Mouse (Mus musculus): ENCODE data around the gene 1700003H04Rik. TPM values are rescaled to one million over a fixed set of nuclear protein-coding genes. Genes with fewer than 3 reads are reported as not detected.

Gene 1700003H04Rik
- polyA plus RNA-seq (2016; fragmentation: Nextera tagmentation; extraction: Ambion mirVana), result not detected in 2 replicates

DNA sequence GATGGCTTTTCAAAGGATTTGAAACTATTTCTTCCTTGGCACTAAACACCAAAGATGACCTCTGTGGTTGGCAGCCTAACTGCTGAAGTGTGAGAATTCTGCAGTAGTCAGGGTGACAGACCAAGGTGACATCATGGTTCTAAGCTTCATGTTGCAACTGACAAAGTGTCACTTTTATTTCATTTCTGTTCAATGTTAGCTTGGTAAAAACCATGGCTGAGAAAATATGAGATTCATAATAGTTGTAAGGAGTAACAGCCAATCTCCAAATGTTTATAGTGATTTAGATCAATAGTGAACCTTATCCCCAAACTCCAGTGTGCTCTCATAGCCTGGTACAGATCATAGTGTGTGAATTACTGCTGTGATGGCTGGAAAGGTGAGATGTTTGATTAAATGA, at the start of gene 1700003H04Rik:
Gene 1700003H04Rik (minus strand): TSS at position 101 of the 400 bp plus-strand sequence.
- no peaks in the 10 kb centered on the region for H3K4me1 ChIP-seq

DNA sequence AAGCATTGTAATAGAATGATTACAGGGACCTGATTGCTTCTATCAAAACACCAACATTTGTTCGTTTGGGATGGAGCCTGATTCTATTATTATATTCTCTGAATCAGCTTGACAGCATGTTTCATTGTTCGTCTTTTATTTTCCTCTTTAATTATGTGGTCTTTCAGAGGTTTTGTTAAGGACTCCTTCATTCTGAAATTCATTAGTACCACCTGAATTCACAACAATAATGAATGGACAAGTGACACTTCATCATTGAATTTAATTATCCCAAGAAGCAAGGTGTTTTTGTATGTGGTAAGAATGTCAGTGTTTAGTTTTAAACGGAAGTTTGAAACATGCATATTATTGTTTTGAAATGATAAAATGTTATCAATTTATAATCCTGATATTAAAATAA, 42.1 kb upstream of the 1700003H04Rik start:
- no peaks in the 10 kb centered on the region for H3K9me3 ChIP-seq
- WGBS, result 35% methylated on average over 3 of the region's 3 CpGs
- H3K4me1 ChIP-seq, result peaks cover 17% of the 10 kb centered on the region
- DNase-seq (ENCODE audit: extremely low spot score, low spot score), result no peak
- no peaks in the 10 kb centered on the region for H3K27me3 ChIP-seq (ENCODE audit: poor library complexity, severe bottlenecking)
- no peak overlapping the region for H3K27ac ChIP-seq
- H3K4me3 ChIP-seq, result no peak overlapping the region
- H3K36me3 ChIP-seq (replicated peaks), result no peaks in the 10 kb centered on the region

More for the DNA sequence above, at the start of gene 1700003H04Rik:
- Histone ChIP-seq H3K27me3 (ENCODE audit: poor library complexity, severe bottlenecking) (no peaks in the 10 kb centered on the region), H3K4me3 (no peak within 1 kb of the TSS), H3K9me3 (no peaks in the 10 kb centered on the region), H3K27ac (no peak within 1 kb of the TSS), H3K36me3 (replicated peaks) (no peaks in the 10 kb centered on the region)
- no peak for DNase-seq (ENCODE audit: extremely low spot score, low spot score)

DNA sequence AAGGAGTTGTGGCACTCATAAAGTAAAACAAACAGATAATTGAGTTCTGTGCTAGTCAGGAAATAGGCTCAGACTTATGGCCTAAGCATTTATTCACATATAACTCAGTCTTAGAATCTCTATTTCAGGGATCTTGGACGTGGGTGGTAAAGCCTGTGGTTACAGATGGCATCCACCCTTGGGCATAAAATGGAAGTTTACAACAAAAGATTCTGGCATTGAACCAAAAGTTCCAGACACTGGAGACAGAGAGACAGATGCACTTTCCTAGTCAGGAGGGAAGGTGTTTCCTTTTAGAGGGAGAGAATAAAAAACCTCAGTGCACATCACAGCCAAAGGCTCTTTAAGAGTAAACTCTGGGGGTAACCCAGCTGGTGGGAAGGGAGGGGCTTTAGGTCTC, 32.4 kb upstream of the 1700003H04Rik start:
- Histone ChIP-seq H3K4me3 (no peak overlapping the region), H3K4me1 (no peaks in the 10 kb centered on the region), H3K27ac (no peak overlapping the region), H3K9me3 (no peaks in the 10 kb centered on the region), H3K27me3 (ENCODE audit: poor library complexity, severe bottlenecking) (no peaks in the 10 kb centered on the region), H3K36me3 (replicated peaks) (no peaks in the 10 kb centered on the region)
- no peak for DNase-seq (ENCODE audit: extremely low spot score, low spot score)
- WGBS, result 79% methylated on average over 1 of the region's 1 CpGs

DNA sequence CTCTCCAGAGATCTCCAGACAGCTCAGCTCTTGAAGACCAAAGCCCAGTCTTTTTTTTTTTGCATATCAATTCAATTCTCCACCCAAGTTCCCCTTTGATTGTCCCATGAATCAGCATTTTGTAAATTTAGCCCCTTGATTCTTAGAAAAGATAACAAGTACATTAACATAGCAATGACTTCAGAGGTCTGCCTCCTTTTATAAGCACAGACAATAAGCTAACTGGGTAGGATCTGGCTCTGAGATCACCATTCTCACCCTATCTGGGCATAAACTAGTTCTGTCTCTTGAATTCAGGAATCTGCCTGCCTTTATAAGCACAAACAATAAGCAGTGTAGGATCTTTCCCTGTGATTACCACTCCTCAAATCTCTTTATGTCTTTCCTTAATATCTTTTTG, 29.1 kb upstream of the 1700003H04Rik start:
- no peak overlapping the region for H3K27ac ChIP-seq
- no peaks in the 10 kb centered on the region for H3K36me3 ChIP-seq (replicated peaks)
- no peak overlapping the region for H3K4me3 ChIP-seq
- H3K9me3 ChIP-seq, result no peaks in the 10 kb centered on the region
- no peaks in the 10 kb centered on the region for H3K4me1 ChIP-seq
- no peak for DNase-seq (ENCODE audit: extremely low spot score, low spot score)
- no peaks in the 10 kb centered on the region for H3K27me3 ChIP-seq (ENCODE audit: poor library complexity, severe bottlenecking)

DNA sequence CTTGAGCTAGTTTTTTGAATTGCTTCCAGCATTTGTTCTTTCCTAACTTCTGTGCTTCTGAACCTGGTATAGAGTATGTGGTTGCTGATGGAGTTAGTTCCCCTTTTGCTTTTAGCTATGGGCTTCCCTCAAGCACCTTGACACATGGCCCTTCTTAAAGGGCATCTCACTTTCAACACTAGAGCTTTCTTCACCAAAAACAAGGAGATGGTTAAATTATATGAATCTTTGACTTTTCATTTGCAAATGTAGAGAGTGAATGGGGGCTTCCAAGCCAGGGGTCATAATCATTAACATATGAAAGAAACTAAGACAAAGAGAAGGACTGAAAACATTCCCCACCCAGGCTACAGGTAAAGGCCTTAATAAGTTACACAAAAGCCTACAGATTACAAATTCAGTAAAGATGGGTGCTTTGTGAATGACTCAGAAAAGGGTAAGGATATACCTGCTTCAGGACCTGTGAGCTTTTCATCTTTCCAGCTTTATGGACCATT, 25.2 kb upstream of the 1700003H04Rik start:
- no peak overlapping the region for H3K4me3 ChIP-seq
- H3K27ac ChIP-seq, result no peak overlapping the region
- no peak for DNase-seq (ENCODE audit: extremely low spot score, low spot score)
- no peaks in the 10 kb centered on the region for H3K27me3 ChIP-seq (ENCODE audit: poor library complexity, severe bottlenecking)
- no peaks in the 10 kb centered on the region for H3K36me3 ChIP-seq (replicated peaks)
- no peaks in the 10 kb centered on the region for H3K4me1 ChIP-seq
- H3K9me3 ChIP-seq, result no peaks in the 10 kb centered on the region

DNA sequence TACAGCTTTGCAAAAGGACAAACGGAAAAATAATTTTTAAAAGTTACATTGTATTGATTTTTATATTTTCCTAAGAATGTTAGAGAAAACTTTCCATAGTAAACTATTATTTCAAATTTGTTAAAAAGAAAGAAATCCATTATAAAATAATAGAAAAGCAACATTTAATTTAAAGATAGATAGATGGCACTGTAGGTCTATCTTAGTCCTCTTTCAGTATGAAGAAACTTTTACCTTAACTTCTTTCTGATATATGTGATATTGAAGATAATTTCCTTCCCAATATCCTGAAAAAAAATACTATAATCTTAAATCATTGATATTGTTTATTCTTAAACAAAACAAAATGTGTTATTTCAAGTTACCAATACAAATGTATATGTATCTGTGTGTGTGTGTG, 24.6 kb upstream of the 1700003H04Rik start:
- H3K27ac ChIP-seq, result no peak overlapping the region
- WGBS, result 83% methylated on average over 1 of the region's 1 CpGs
- no peaks in the 10 kb centered on the region for H3K27me3 ChIP-seq (ENCODE audit: poor library complexity, severe bottlenecking)
- H3K9me3 ChIP-seq, result no peaks in the 10 kb centered on the region
- no peaks in the 10 kb centered on the region for H3K4me1 ChIP-seq
- H3K4me3 ChIP-seq, result no peak overlapping the region
- DNase-seq (ENCODE audit: extremely low spot score, low spot score), result no peak
- H3K36me3 ChIP-seq (replicated peaks), result no peaks in the 10 kb centered on the region

DNA sequence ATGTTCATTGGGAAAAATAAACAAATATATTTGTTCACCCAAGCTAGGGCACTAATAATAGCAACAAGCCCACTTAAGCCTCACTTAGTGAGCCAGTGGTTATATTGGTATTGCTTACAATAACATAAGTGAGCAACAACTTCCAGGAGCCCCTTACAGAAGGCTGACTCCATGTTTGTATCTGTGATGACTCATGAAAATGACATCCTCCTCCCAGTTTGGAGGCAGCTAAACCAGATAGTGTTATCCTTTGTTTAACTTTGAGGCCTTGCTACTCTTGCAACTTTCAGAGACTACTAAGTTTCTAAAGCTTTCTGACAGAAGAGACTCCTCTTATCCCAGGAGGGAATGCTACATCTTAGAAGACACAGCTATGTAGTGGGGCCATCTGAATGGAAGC, 16.9 kb upstream of the 1700003H04Rik start:
- no peak overlapping the region for H3K4me3 ChIP-seq
- H3K27me3 ChIP-seq (ENCODE audit: poor library complexity, severe bottlenecking), result no peaks in the 10 kb centered on the region
- no peak for DNase-seq (ENCODE audit: extremely low spot score, low spot score)

DNA sequence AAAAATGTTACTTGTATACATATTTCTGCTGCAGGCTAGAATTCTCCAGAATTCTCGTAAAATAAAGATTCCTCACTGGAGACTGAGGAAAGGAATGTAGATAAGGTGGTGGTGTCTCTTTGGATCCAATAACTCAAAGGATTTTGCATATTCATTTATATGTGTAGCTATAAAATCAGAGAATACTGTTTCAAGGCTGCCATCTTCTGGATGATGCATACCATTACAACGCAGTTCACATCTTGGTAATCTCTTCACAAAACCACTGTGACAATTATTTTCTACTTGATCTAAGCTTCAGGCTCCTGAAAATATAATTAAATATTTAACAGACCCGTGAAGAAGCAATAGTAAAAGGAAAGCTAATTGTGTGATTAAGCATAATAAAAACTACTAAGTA, 6.6 kb upstream of the 1700003H04Rik start:
- no peaks in the 10 kb centered on the region for H3K4me1 ChIP-seq
- no peak overlapping the region for H3K4me3 ChIP-seq
- WGBS, result 24% methylated on average over 3 of the region's 3 CpGs
- DNase-seq (ENCODE audit: extremely low spot score, low spot score), result no peak
- H3K27me3 ChIP-seq (ENCODE audit: poor library complexity, severe bottlenecking), result no peaks in the 10 kb centered on the region
- no peaks in the 10 kb centered on the region for H3K9me3 ChIP-seq
- no peak overlapping the region for H3K27ac ChIP-seq
- no peaks in the 10 kb centered on the region for H3K36me3 ChIP-seq (replicated peaks)

More for the DNA sequence above, 16.9 kb upstream of the 1700003H04Rik start:
- H3K9me3 ChIP-seq, result no peaks in the 10 kb centered on the region
- no peaks in the 10 kb centered on the region for H3K36me3 ChIP-seq (replicated peaks)
- H3K27ac ChIP-seq, result no peak overlapping the region
- no peaks in the 10 kb centered on the region for H3K4me1 ChIP-seq

DNA sequence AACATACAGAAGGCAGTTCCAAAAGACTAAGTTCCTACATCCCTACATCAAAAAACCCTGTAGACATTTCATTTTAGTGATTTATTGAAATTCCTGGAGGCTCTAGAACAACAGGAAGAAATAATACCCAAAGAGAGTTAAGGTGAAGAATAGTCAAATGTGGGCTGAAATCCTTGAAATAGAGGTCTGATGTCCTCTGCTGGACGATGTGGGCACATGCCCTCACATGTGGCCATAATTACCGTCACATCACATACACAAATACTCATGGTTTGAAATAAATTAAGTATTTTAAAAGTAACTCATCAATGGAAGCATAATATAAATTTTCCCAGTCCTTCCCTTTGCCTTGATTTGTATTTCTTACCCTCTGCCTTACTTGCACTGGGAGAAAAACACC, 4.9 kb upstream of the 1700003H04Rik start:
- Histone ChIP-seq H3K4me3 (no peak overlapping the region), H3K36me3 (replicated peaks) (no peaks in the 10 kb centered on the region), H3K4me1 (no peaks in the 10 kb centered on the region), H3K27me3 (ENCODE audit: poor library complexity, severe bottlenecking) (no peaks in the 10 kb centered on the region), H3K27ac (no peak overlapping the region), H3K9me3 (no peaks in the 10 kb centered on the region)
- WGBS, result 77% methylated on average over 2 of the region's 2 CpGs
- no peak for DNase-seq (ENCODE audit: extremely low spot score, low spot score)

DNA sequence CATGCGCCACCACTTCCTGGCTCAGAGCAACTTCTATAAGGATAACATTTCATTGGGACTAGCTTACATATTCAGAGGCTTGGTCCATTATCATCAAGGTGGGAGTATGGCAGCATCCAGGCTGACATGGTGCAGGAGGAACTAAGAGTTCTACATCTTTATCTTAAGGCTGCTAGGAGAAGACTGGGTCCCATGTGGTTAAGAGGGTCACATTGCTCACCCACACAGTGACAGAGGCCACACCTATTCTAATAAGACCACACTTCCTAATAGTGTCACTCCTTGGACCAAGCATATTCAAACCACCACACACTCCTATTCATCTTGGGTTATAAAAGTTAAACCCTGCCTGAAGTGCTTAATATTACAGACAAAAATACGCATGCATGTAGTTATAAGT, 23.6 kb downstream of the 1700003H04Rik start:
- H3K36me3 ChIP-seq (replicated peaks), result no peaks in the 10 kb centered on the region
- no peaks in the 10 kb centered on the region for H3K4me1 ChIP-seq
- 96% methylated on average over 2 of the region's 2 CpGs for WGBS
- H3K27ac ChIP-seq, result no peak overlapping the region
- no peak for DNase-seq (ENCODE audit: extremely low spot score, low spot score)
- H3K9me3 ChIP-seq, result no peaks in the 10 kb centered on the region
- H3K4me3 ChIP-seq, result no peak overlapping the region
- H3K27me3 ChIP-seq (ENCODE audit: poor library complexity, severe bottlenecking), result no peaks in the 10 kb centered on the region

DNA sequence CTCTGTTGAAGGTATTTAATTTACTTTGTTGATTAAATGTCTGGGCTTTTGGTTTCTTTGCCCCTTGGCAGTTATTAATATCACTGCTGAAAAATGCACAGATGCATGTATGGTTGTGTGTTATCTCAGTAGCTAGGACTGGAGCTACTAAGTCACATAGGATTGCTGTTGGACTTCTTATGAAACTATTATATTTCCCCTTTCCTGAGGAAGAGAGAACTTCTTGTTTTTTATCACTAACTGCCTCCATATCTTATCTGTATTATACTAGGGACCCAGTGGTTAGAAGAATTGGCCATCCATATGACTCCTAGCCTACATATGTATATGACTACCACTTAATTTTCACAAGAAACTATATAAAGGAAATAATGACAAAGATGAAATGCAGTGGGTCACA, 24.9 kb downstream of the 1700003H04Rik start:
- no peak overlapping the region for H3K27ac ChIP-seq
- no peaks in the 10 kb centered on the region for H3K27me3 ChIP-seq (ENCODE audit: poor library complexity, severe bottlenecking)
- H3K4me3 ChIP-seq, result no peak overlapping the region
- DNase-seq (ENCODE audit: extremely low spot score, low spot score), result no peak
- H3K36me3 ChIP-seq (replicated peaks), result no peaks in the 10 kb centered on the region
- H3K4me1 ChIP-seq, result no peaks in the 10 kb centered on the region
- no peaks in the 10 kb centered on the region for H3K9me3 ChIP-seq

DNA sequence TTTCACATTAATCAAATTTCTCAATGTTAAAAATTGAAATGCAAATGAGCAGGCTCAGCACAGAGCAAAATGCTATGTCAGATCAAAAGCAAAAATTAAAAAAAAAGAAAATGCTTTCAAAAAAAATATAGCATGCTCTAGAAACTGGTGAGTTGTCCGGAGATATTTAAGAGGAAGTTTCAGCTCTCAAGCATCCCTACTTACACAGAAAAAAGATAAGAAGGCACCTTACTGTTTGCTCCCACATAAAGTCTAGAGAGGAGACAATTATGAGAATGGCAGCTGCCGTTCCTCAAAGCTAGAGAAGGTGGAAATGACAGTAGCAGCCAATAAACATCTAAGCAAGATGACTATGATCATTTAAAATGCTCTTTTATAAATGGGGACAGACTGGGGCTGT, 25.8 kb downstream of the 1700003H04Rik start:
- Histone ChIP-seq H3K27me3 (ENCODE audit: poor library complexity, severe bottlenecking) (no peaks in the 10 kb centered on the region), H3K4me1 (no peaks in the 10 kb centered on the region), H3K9me3 (no peaks in the 10 kb centered on the region), H3K27ac (no peak overlapping the region), H3K4me3 (no peak overlapping the region), H3K36me3 (replicated peaks) (no peaks in the 10 kb centered on the region)
- 90% methylated on average over 2 of the region's 2 CpGs for WGBS
- DNase-seq (ENCODE audit: extremely low spot score, low spot score), result no peak

DNA sequence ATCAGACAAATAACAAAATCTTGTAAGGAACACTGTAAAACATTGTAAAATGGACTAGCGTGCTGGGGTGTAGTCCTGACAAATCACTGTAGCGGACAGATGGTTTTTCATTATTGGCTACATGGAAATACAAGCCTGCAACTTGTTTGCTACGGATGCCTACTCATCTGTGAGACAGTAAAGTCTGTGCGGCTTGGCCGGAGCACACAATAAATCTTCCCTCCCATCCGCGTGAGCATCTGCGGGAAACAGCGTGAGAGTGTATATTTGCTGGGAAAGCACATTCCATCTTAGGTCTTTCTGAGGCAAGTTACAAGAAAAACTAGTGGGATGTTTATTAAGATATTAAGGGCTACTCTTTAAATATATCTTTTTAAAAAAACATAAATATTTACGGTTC, 32.0 kb downstream of the 1700003H04Rik start:
- no peak for DNase-seq (ENCODE audit: extremely low spot score, low spot score)
- Histone ChIP-seq H3K27ac (no peak overlapping the region), H3K4me3 (no peak overlapping the region), H3K9me3 (no peaks in the 10 kb centered on the region), H3K27me3 (ENCODE audit: poor library complexity, severe bottlenecking) (no peaks in the 10 kb centered on the region), H3K4me1 (no peaks in the 10 kb centered on the region), H3K36me3 (replicated peaks) (no peaks in the 10 kb centered on the region)
- 94% methylated on average over 10 of the region's 10 CpGs for WGBS

DNA sequence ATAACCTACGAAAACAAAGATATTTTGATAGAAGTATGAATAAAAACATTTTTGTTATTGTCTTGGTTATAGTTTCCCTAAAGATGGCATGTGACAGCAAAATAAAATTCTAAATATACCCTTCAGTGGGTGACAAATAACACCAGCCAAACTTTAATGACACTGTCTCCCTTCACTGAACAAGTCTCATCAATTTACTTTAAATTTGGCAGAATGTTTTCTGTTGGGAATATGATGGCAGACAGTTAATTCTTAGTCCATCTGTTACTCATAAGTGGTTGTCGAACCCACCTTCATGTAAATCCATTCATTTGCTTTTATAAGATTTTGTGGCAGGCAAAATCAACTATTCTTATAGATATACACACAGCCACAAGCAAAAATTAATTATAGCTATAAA, 42.6 kb downstream of the 1700003H04Rik start:
- H3K4me3 ChIP-seq, result no peak overlapping the region
- H3K4me1 ChIP-seq, result no peaks in the 10 kb centered on the region
- WGBS, result 90% methylated on average over 2 of the region's 2 CpGs
- no peaks in the 10 kb centered on the region for H3K27me3 ChIP-seq (ENCODE audit: poor library complexity, severe bottlenecking)
- no peak overlapping the region for H3K27ac ChIP-seq
- H3K36me3 ChIP-seq (replicated peaks), result no peaks in the 10 kb centered on the region
- no peak for DNase-seq (ENCODE audit: extremely low spot score, low spot score)
- H3K9me3 ChIP-seq, result no peaks in the 10 kb centered on the region

Measured in forebrain, embryonic 10.5 days (tissue).